Mouse (Mus musculus): ENCODE results near the gene Med20.

GRCm38 (mm10) chr17:47566133-47566532 lies 45.2 kb upstream of the Med20 start:
- no peak for TF ChIP-seq EP300 (optimal IDR thresholded peaks at IDR 0.05)
- TF ChIP-seq CTCF (IDR thresholded peaks at IDR 0.05; ENCODE audit: low read depth), result no peak
